ENCODE assay signal across 13 mouse cellular contexts in the genomic region with DNA sequence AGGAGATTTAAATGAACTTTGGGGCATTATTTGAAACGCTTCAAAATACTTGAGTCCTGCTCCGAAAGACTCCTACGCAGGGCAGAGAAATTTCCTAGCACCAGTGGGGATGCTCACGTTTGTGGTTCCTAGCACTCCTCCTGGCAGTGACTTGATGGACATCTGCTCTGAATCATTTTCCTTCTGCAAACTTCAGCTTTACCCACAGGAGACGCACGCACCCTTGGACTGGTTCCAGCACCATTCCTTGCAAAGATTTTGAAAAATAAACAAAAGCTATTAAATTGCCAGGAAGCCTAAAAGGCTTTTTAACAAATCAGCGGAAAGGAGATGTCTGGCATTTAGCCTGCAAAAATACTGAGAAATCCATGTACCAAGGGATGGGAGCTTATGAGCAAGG. TPM values are rescaled to one million over a fixed set of nuclear protein-coding genes. Genes with fewer than 3 reads are reported as not detected.
A peak's percentile ranks its signal among the peaks of the same experiment; 100 is the strongest.
DNase-seq lines count a peak whose midpoint lies in the region; ATAC-seq and TF ChIP-seq lines count a peak whose summit lies in the region.
"Had no signal": no experiment of that assay in that cellular context is flagged by ENCODE, and none has a peak within 500 bp of the region (broad histone marks: within the 10 kb centered on the region; RNA-seq: fewer than 3 reads in every experiment).

No protein-coding gene starts in this region.

- no peak overlapping the region for H3K27ac ChIP-seq in kidney, embryonic 14.5 days (ENCODE audit: low read depth, low read length)
- no peak overlapping the region for H3K27ac ChIP-seq in midbrain, postnatal 0 days (ENCODE audit: low read depth, low read length)
- no peak overlapping the region for H3K27ac ChIP-seq in midbrain, embryonic 10.5 days (replicated peaks)
- no peak overlapping the region for H3K27ac ChIP-seq in forebrain, postnatal 0 days (ENCODE audit: low read depth, low read length)
- H3K27ac ChIP-seq: gastrocnemius, adult 2 months; stomach, embryonic 15.5 days had no signal

- TF ChIP-seq CTCF in midbrain, postnatal 0 days (IDR thresholded peaks at IDR 0.05): no peak
- 0 out of 2 replicates have a peak, but pooled peaks have one; percentile 3 for TF ChIP-seq CTCF in forebrain, postnatal 0 days (IDR thresholded peaks at IDR 0.05; ENCODE audit: low read depth)

- H3K4me3 ChIP-seq in kidney, embryonic 14.5 days (ENCODE audit: low read length): no peak overlapping the region
- H3K4me3 ChIP-seq in midbrain, postnatal 0 days (ENCODE audit: low read depth, low read length): no peak overlapping the region
- H3K4me3 ChIP-seq in midbrain, embryonic 10.5 days: no peak overlapping the region
- no peak overlapping the region for H3K4me3 ChIP-seq in forebrain, postnatal 0 days (ENCODE audit: low read depth, low read length)
- H3K4me3 ChIP-seq: gastrocnemius, adult 2 months; stomach, embryonic 15.5 days had no signal

- H3K9ac ChIP-seq in kidney, embryonic 14.5 days (ENCODE audit: low read depth, low read length): no peak overlapping the region
- H3K9ac ChIP-seq in midbrain, postnatal 0 days (replicated peaks; ENCODE audit: low read length, poor library complexity, severe bottlenecking): no peak overlapping the region
- no peak overlapping the region for H3K9ac ChIP-seq in forebrain, postnatal 0 days
- H3K9ac ChIP-seq: stomach, embryonic 15.5 days had no signal

- H3K4me1 ChIP-seq in kidney, embryonic 14.5 days (ENCODE audit: control insufficient read depth, insufficient read depth, low read length): no peaks in the 10 kb centered on the region
- H3K4me1 ChIP-seq in midbrain, postnatal 0 days (ENCODE audit: insufficient read depth, low read length): no peaks in the 10 kb centered on the region
- no peaks in the 10 kb centered on the region for H3K4me1 ChIP-seq in midbrain, embryonic 10.5 days
- no peaks in the 10 kb centered on the region for H3K4me1 ChIP-seq in forebrain, postnatal 0 days (ENCODE audit: insufficient read depth)
- H3K4me1 ChIP-seq: stomach, embryonic 15.5 days had no signal

- 63% methylated on average over 7 of the region's 7 CpGs for WGBS in kidney, embryonic 14.5 days
- 79% methylated on average over 7 of the region's 7 CpGs for WGBS in midbrain, postnatal 0 days
- WGBS in midbrain, embryonic 10.5 days: 81% methylated on average over 7 of the region's 7 CpGs
- WGBS in forebrain, postnatal 0 days: 42% methylated on average over 7 of the region's 7 CpGs

- no peaks in the 10 kb centered on the region for H3K9me3 ChIP-seq in kidney, embryonic 14.5 days (ENCODE audit: control insufficient read depth, low read length)
- no peaks in the 10 kb centered on the region for H3K9me3 ChIP-seq in midbrain, postnatal 0 days (ENCODE audit: low read length)
- no peaks in the 10 kb centered on the region for H3K9me3 ChIP-seq in midbrain, embryonic 10.5 days (replicated peaks)
- no peaks in the 10 kb centered on the region for H3K9me3 ChIP-seq in forebrain, postnatal 0 days (ENCODE audit: low read length)
- H3K9me3 ChIP-seq: stomach, embryonic 15.5 days had no signal

- peak; percentile 35 for DNase-seq in kidney, postnatal 10 days
- DNase-seq in midbrain, postnatal 0 days (ENCODE audit: low spot score): peak; percentile 15
- DNase-seq in midbrain, embryonic 10.5 days (ENCODE audit: low spot score): no peak
- peak; percentile 79 for DNase-seq in forebrain, postnatal 0 days
- DNase-seq in spleen, adult 12 weeks (ENCODE audit: low spot score): no peak
- no peak for DNase-seq in adrenal gland, adult 2 months
- DNase-seq: adrenal gland, postnatal 10 days; gastrocnemius, adult 2 months; liver; lung, postnatal 36 days; midbrain, embryonic 14.5 days had no signal

- no peak for ATAC-seq in kidney, embryonic 14.5 days (ENCODE audit: low FRiP score, low TSS enrichment)
- no peak for ATAC-seq in midbrain, postnatal 0 days (ENCODE audit: low FRiP score)
- 0 out of 2 replicates have a peak, but pooled peaks have one; percentile 45 for ATAC-seq in forebrain, postnatal 0 days

- H3K36me3 ChIP-seq in kidney, embryonic 14.5 days (ENCODE audit: control insufficient read depth, insufficient read depth, low read length): no peaks in the 10 kb centered on the region
- no peaks in the 10 kb centered on the region for H3K36me3 ChIP-seq in midbrain, postnatal 0 days (ENCODE audit: insufficient read depth, low read length)
- no peaks in the 10 kb centered on the region for H3K36me3 ChIP-seq in midbrain, embryonic 10.5 days
- no peaks in the 10 kb centered on the region for H3K36me3 ChIP-seq in forebrain, postnatal 0 days (ENCODE audit: insufficient read depth)
- H3K36me3 ChIP-seq: stomach, embryonic 15.5 days had no signal

- H3K27me3 ChIP-seq in kidney, embryonic 14.5 days (ENCODE audit: control insufficient read depth, insufficient read depth, low read length): no peaks in the 10 kb centered on the region
- H3K27me3 ChIP-seq in midbrain, postnatal 0 days (ENCODE audit: insufficient read depth, low read length): no peaks in the 10 kb centered on the region
- no peaks in the 10 kb centered on the region for H3K27me3 ChIP-seq in midbrain, embryonic 10.5 days (ENCODE audit: low read depth, poor library complexity, severe bottlenecking)
- no peaks in the 10 kb centered on the region for H3K27me3 ChIP-seq in forebrain, postnatal 0 days (ENCODE audit: insufficient read depth, low read length)
- H3K27me3 ChIP-seq: stomach, embryonic 15.5 days had no signal

- H3K4me2 ChIP-seq in kidney, embryonic 14.5 days (replicated peaks; ENCODE audit: low read depth, low read length): no peak overlapping the region
- no peak overlapping the region for H3K4me2 ChIP-seq in midbrain, postnatal 0 days (ENCODE audit: low read depth, low read length, poor library complexity, severe bottlenecking)
- no peak overlapping the region for H3K4me2 ChIP-seq in forebrain, postnatal 0 days (ENCODE audit: low read depth)
- H3K4me2 ChIP-seq: stomach, embryonic 15.5 days had no signal

RNA-seq across cellular contexts. Expression of a gene that starts 28.1 kb away (rescaled TPM):
- 2.7 and 3.3 TPM in 2 replicates for polyA plus RNA-seq in kidney, embryonic 14.5 days (2014; fragmentation: Nextera tagmentation; extraction: Ambion mirVana)
- 29.2 and 32.0 TPM in 2 replicates for total RNA-seq in midbrain, postnatal 0 days (2014; rRNA removed)
- polyA plus RNA-seq in midbrain, postnatal 0 days (2015; fragmentation: Nextera tagmentation; extraction: Ambion mirVana): 2.7 and 3.3 TPM in 2 replicates
- polyA plus RNA-seq in midbrain, embryonic 10.5 days (2016; fragmentation: Nextera tagmentation; extraction: Ambion mirVana): 0.59 and 0.92 TPM in 2 replicates
- total RNA-seq in forebrain, postnatal 0 days (2014; rRNA removed): 18.9 and 27.3 TPM in 2 replicates
- polyA plus RNA-seq in forebrain, postnatal 0 days (2015; fragmentation: Nextera tagmentation; extraction: Ambion mirVana): 2.1 and 2.7 TPM in 2 replicates
- total RNA-seq in adrenal gland, adult 2 months (2021): 1 to 10 TPM; 3.3 to 4.0 TPM
- polyA plus RNA-seq in adrenal gland, adult 2 months (2012; rRNA removed): 1.0 and 2.0 TPM in 2 replicates

Comparison
In these comparisons a context has a peak if more than half of its experiments do, and no peak if none do; other contexts are left out.
1. DNase-seq: peak in kidney, postnatal 10 days (single experiment), midbrain, postnatal 0 days (single experiment) and forebrain, postnatal 0 days (single experiment); none in midbrain, embryonic 10.5 days (single experiment), spleen, adult 12 weeks (single experiment) and adrenal gland, adult 2 months (single experiment).